8 mouse cellular contexts compared by ENCODE assay signal in the genomic region with DNA sequence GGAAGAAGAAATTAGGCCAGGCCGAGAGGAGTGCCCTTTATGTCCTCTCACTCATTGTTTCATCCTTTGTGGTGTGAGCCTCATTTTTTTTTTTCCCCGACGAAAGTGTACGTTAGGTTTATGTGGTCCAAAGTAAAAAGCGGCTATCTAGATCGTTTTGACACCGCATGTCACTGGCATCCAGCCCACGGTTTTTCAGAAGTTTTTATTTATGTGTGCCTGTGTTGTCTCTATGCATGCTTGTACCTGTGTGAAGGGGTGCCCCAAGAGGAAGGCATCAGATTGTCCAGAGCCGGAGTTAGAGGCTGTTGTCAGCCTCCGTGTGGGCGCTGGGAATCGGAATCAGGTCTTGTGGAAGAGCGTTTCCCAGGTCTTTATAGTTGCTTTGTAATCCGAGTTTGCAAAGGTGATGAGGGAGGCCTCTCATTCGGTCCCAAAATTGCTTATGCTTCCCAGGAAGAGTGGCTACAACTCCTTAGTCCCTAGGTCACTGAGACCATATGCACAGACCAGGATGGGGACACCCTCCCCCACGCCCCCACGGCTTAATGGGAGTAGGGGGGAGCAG. TPM values are rescaled to one million over a fixed set of nuclear protein-coding genes. Genes with fewer than 3 reads are reported as not detected.
DNase-seq lines count a peak whose midpoint lies in the region; ATAC-seq and TF ChIP-seq lines count a peak whose summit lies in the region.

No protein-coding gene starts in this region.

- H3K4me2 ChIP-seq in embryonic facial prominence, embryonic 14.5 days (ENCODE audit: low read depth, low read length): peak overlapping the region; percentile 71
- H3K4me2 ChIP-seq in neural tube, embryonic 13.5 days: peak overlapping the region; percentile 96

- no peak for DNase-seq in heart, adult 2 months
- DNase-seq in heart, adult 18-20 months: no peak
- DNase-seq in embryonic facial prominence, embryonic 14.5 days (ENCODE audit: low spot score): no peak
- no peak for DNase-seq in limb, embryonic 10.5 days (ENCODE audit: low spot score)
- DNase-seq in adrenal gland, postnatal 4 days (ENCODE audit: low spot score in 2 of 2): no peak
- no peak for DNase-seq in spleen, postnatal 4 days (ENCODE audit: low spot score in 2 of 2)

- peak overlapping the region; percentile 82 for H3K27ac ChIP-seq in heart, adult 2 months
- peak overlapping the region; percentile 86 for H3K27ac ChIP-seq in embryonic facial prominence, embryonic 14.5 days (replicated peaks; ENCODE audit: low read depth, low read length)
- H3K27ac ChIP-seq in limb, embryonic 10.5 days: peak overlapping the region; percentile 95
- H3K27ac ChIP-seq in neural tube, embryonic 13.5 days (replicated peaks): peak overlapping the region; percentile 87

- H3K9me3 ChIP-seq in E14TG2a.4 (ENCODE audit: low read length): no peaks in the 10 kb centered on the region
- no peaks in the 10 kb centered on the region for H3K9me3 ChIP-seq in embryonic facial prominence, embryonic 14.5 days (ENCODE audit: control insufficient read depth, low read length)
- H3K9me3 ChIP-seq in limb, embryonic 10.5 days (replicated peaks): no peaks in the 10 kb centered on the region
- no peaks in the 10 kb centered on the region for H3K9me3 ChIP-seq in neural tube, embryonic 13.5 days

- peaks cover 5% of the 10 kb centered on the region for H3K36me3 ChIP-seq in heart, adult 2 months (ENCODE audit: control insufficient read depth, insufficient read depth, low read length)
- peaks cover 32% of the 10 kb centered on the region for H3K36me3 ChIP-seq in E14TG2a.4 (ENCODE audit: insufficient read depth, low read length)
- H3K36me3 ChIP-seq in embryonic facial prominence, embryonic 14.5 days (ENCODE audit: control insufficient read depth, insufficient read depth, low read length): peaks cover 36% of the 10 kb centered on the region
- H3K36me3 ChIP-seq in limb, embryonic 10.5 days: peaks cover 41% of the 10 kb centered on the region
- H3K36me3 ChIP-seq in neural tube, embryonic 13.5 days: peaks cover 22% of the 10 kb centered on the region

- no peak for ATAC-seq in embryonic facial prominence, embryonic 14.5 days (ENCODE audit: low read depth)
- no peak for ATAC-seq in neural tube, embryonic 13.5 days (ENCODE audit: low read depth)

- 8% methylated on average over 17 of the region's 17 CpGs for WGBS in heart, adult 2 months
- 9% methylated on average over 17 of the region's 17 CpGs for WGBS in embryonic facial prominence, embryonic 14.5 days
- 11% methylated on average over 17 of the region's 17 CpGs for WGBS in limb, embryonic 10.5 days
- WGBS in neural tube, embryonic 13.5 days: 10% methylated on average over 17 of the region's 17 CpGs

- peaks cover 4% of the 10 kb centered on the region for H3K4me1 ChIP-seq in heart, adult 2 months (ENCODE audit: control insufficient read depth, insufficient read depth, low read length)
- peaks cover 21% of the 10 kb centered on the region for H3K4me1 ChIP-seq in E14TG2a.4 (replicated peaks; ENCODE audit: low read depth, low read length)
- H3K4me1 ChIP-seq in embryonic facial prominence, embryonic 14.5 days (ENCODE audit: control insufficient read depth, insufficient read depth, low read length): peaks cover 14% of the 10 kb centered on the region
- peaks cover 13% of the 10 kb centered on the region for H3K4me1 ChIP-seq in limb, embryonic 10.5 days
- peaks cover 24% of the 10 kb centered on the region for H3K4me1 ChIP-seq in neural tube, embryonic 13.5 days (replicated peaks)

- H3K27me3 ChIP-seq in heart, adult 2 months (ENCODE audit: control insufficient read depth, insufficient read depth, low read length): no peaks in the 10 kb centered on the region
- H3K27me3 ChIP-seq in E14TG2a.4 (ENCODE audit: insufficient read depth, low read length): no peaks in the 10 kb centered on the region
- H3K27me3 ChIP-seq in embryonic facial prominence, embryonic 14.5 days (replicated peaks; ENCODE audit: control insufficient read depth, insufficient read depth, low read length): no peaks in the 10 kb centered on the region
- H3K27me3 ChIP-seq in limb, embryonic 10.5 days (ENCODE audit: low read depth, poor library complexity, severe bottlenecking): no peaks in the 10 kb centered on the region; the same call in 1 of the 2 replicates
- 0 out of 2 replicates have a peak, but pooled peaks cover 6% of the 10 kb centered on the region for H3K27me3 ChIP-seq in neural tube, embryonic 13.5 days

- peak overlapping the region; percentile 88 for H3K9ac ChIP-seq in heart, adult 2 months (ENCODE audit: low read depth, low read length)
- H3K9ac ChIP-seq in embryonic facial prominence, embryonic 14.5 days (ENCODE audit: low read depth, low read length): peak overlapping the region; percentile 90
- H3K9ac ChIP-seq in neural tube, embryonic 13.5 days: peak overlapping the region; percentile 89

- TF ChIP-seq POLR2A in heart, adult 2 months (IDR thresholded peaks at IDR 0.05; ENCODE audit: insufficient read depth, low read depth, low read length): no peak

- peak overlapping the region; percentile 69 for H3K4me3 ChIP-seq in heart, adult 2 months
- peak overlapping the region; percentile 95 for H3K4me3 ChIP-seq in E14TG2a.4 (replicated peaks; ENCODE audit: low read length)
- peak overlapping the region; percentile 98 for H3K4me3 ChIP-seq in embryonic facial prominence, embryonic 14.5 days (ENCODE audit: low read depth, low read length)
- H3K4me3 ChIP-seq in limb, embryonic 10.5 days: peak overlapping the region; percentile 90
- H3K4me3 ChIP-seq in neural tube, embryonic 13.5 days: peak overlapping the region; percentile 79

- intact Hi-C loops in heart, adult 2 months (cut with DNase I): no loop called here

- TF ChIP-seq EP300 in heart, adult 2 months (IDR thresholded peaks at IDR 0.05; ENCODE audit: insufficient read depth, low read depth, low read length): no peak

- no peak for TF ChIP-seq CTCF in heart, adult 2 months (IDR thresholded peaks at IDR 0.05)
- TF ChIP-seq CTCF in E14TG2a.4 (conservative IDR thresholded peaks at IDR 0.05; ENCODE audit: low read length): no peak

- H3K79me2 ChIP-seq in heart, adult 2 months (replicated peaks; ENCODE audit: control insufficient read depth, insufficient read depth, low read length): peaks cover 11% of the 10 kb centered on the region; the same call in 1 of the 2 replicates

RNA-seq across cellular contexts. Expression of gene Strap, which starts 0.9 kb away (rescaled TPM):
- 10 to 100 TPM; 81.6 to 86.5 TPM for total RNA-seq in heart, adult 2 months (2021)
- polyA plus RNA-seq in heart, adult 2 months (2012; rRNA removed): 26.3 and 46.6 TPM in 2 replicates
- 10 to 100 TPM; 86.9 to 94.5 TPM for total RNA-seq in heart, adult 18-20 months (2021)
- 161 and 176 TPM in 2 replicates for polyA plus RNA-seq in embryonic facial prominence, embryonic 14.5 days (2014; fragmentation: Nextera tagmentation; extraction: Ambion mirVana)
- 227 and 229 TPM in 2 replicates for polyA plus RNA-seq in limb, embryonic 10.5 days (2016; fragmentation: Nextera tagmentation; extraction: Ambion mirVana)
- 175 and 185 TPM in 2 replicates for polyA plus RNA-seq in neural tube, embryonic 13.5 days (2015; fragmentation: Nextera tagmentation; extraction: Ambion mirVana)
- total RNA-seq in adrenal gland, postnatal 4 days (2021): 100 to 1,000 TPM; 125 to 126 TPM

RNA-seq across cellular contexts. Expression of gene Dera, which starts 18.6 kb away (rescaled TPM):
- 1 to 10 TPM; 4.1 to 4.6 TPM for total RNA-seq in heart, adult 2 months (2021)
- polyA plus RNA-seq in heart, adult 2 months (2012; rRNA removed): 3.0 and 3.8 TPM in 2 replicates
- 1 to 10 TPM; 5.2 to 7.8 TPM for total RNA-seq in heart, adult 18-20 months (2021)
- polyA plus RNA-seq in embryonic facial prominence, embryonic 14.5 days (2014; fragmentation: Nextera tagmentation; extraction: Ambion mirVana): 35.4 and 40.8 TPM in 2 replicates
- 76.0 and 87.9 TPM in 2 replicates for polyA plus RNA-seq in limb, embryonic 10.5 days (2016; fragmentation: Nextera tagmentation; extraction: Ambion mirVana)
- 17.3 and 18.8 TPM in 2 replicates for polyA plus RNA-seq in neural tube, embryonic 13.5 days (2015; fragmentation: Nextera tagmentation; extraction: Ambion mirVana)
- 10 to 100 TPM; 35.9 to 38.0 TPM for total RNA-seq in adrenal gland, postnatal 4 days (2021)
